Mouse (Mus musculus) telencephalon, adult 2 months (tissue): ENCODE data around the gene Slc25a39.
"Not testable (repeated sequence)": the region's sequence is repeated elsewhere in the genome, so short reads cannot be mapped to it uniquely, and the experiment has no call there.

ENCODE experiments used
- DNase-seq: peaks from one replicate; pipeline ENCODE4 v3.0.0-alpha.2; 2011; ENCODE audit warnings: low read depth, low spot score

Gene Slc25a39

GRCm38 (mm10) chr11:102411704-102412103, 4.0 kb upstream of the Slc25a39 start:
- DNase-seq, result peak; percentile 85

GRCm38 (mm10) chr11:102411061-102411460, 3.3 kb upstream of the Slc25a39 start:
- DNase-seq, result no peak

GRCm38 (mm10) chr11:102410345-102410744, 2.6 kb upstream of the Slc25a39 start:
- not testable (repeated sequence) for DNase-seq

GRCm38 (mm10) chr11:102409795-102410330, 2.1 kb upstream of the Slc25a39 start:
- DNase-seq, result no peak

GRCm38 (mm10) chr11:102408888-102409794, 1.4 kb upstream of the Slc25a39 start:
- no peak for DNase-seq

GRCm38 (mm10) chr11:102408344-102408876, 664 bp upstream of the Slc25a39 start:
- DNase-seq, result peak; percentile 98

GRCm38 (mm10) chr11:102406900-102407833, 579 bp downstream of the Slc25a39 start:
- no peak for DNase-seq

GRCm38 (mm10) chr11:102406401-102406800, 1.3 kb downstream of the Slc25a39 start:
- DNase-seq, result no peak

DNA sequence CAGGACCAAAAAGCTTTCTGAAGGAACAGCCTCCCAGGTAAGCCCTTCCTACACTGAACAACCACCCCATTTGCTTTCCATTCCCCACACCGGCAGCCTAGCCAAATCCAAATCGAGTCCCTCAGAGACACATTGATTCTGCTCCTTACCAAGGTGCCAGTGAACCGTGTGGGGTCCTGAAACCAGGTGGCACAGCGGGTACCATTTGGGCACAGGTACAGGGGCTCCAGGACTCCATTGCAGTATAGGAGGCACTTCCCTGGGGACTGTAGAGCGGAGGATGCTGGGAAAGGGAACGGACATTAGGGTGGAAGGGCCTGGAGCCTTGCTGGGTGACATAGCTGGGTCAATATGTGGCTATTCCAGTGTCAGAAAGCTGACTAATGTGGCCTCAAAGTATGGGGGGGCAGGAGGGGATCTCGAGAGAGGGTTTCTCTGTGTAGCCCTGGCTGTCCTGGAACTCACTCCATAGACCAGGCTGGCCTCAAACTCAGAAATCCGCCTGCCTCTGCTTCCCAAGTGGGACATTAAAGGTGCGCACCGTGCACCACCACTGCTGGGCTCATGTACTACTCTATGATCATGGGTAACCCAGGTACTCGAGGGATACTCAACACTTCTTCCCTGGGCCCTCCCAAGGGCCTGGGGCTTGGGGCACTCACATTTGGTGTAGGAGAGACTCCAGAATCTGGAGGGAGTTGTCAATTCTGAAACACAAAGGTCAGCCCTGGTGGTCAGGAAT, 2.0 kb downstream of the Slc25a39 start:
- no peak for DNase-seq

- no peak for DNase-seq
Measured at GRCm38 (mm10) chr11:102404161-102405010, 3.4 kb downstream of the Slc25a39 start.

GRCm38 (mm10) chr11:102403657-102404056, 4.1 kb downstream of the Slc25a39 start:
- no peak for DNase-seq

DNA sequence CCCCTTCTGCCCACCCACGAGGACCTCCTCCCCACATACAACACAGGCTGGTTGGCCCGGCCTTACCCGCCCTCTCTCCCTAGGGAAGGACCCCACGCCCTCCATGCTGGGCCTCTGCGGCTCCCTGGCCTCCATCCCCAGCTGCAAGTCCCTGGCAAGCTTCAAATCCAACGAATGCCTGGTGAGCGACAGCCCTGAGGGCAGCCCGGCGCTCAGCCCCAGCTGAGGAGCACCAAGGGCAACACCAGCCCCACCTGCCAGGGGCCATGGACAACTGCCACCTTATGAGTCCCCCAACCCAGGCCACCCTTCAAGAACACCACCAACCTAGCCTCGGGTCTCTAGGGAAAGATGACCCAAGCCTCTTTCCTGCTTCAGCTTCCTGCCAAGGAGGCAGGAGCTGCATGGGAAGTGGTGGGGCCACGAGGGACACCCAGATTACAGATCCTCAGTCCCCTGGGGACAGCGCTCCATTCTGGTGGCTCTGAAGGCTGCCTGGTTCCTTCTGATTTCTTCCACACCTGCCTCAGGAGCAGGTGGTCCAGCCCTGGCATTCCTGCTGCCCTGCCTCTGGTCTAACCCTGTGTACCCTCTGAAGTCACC, 5.7 kb downstream of the Slc25a39 start:
- DNase-seq, result no peak

DNA sequence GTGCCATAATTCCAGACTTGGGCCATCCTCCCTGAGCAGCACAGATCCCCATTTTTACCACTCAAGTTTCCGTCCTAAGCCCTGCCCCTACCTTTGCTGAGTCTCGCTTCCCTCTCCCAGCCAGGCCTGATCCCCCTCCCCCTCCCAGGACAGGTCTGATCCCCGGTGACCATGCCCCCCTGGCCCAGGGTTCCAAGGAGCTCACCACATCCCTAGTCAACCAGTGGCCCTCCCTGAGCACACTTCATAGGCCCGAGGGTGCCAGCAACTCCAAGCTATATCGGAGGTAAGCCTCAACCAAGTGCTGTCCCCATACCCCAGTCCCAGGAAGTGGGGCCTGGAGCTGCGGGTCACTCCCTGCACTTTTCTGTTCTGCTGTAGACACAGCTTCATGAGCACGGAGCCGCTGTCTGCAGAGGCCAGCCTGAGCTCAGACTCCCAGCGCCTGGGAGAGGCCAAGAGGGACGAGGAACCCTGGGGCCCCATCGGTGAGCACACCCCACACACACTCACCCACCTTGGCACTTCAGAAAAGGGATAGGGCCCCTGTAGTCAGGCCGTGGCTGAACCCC, 7.1 kb downstream of the Slc25a39 start:
- DNase-seq, result no peak

DNA sequence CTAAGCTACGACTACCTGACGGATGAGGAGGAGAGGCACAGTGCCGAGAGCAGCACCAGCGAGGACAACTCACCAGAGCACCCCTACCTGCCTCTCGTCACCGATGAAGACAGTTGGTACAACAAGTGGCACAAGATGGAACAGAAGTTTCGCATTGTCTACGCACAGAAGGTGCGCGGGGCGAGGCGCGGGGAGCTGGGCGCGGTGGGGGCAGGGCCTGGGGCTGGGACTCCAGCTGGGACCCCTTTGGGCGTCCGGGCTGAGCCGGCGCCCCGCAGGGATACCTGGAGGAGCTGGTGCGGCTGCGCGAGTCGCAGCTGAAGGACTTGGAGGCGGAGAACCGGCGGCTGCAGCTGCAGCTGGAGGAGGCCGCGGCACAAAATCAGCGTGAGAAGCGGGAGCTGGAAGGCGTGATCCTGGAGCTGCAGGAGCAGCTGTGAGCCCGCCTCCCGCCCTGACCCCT, 8.1 kb downstream of the Slc25a39 start:
- no peak for DNase-seq

DNA sequence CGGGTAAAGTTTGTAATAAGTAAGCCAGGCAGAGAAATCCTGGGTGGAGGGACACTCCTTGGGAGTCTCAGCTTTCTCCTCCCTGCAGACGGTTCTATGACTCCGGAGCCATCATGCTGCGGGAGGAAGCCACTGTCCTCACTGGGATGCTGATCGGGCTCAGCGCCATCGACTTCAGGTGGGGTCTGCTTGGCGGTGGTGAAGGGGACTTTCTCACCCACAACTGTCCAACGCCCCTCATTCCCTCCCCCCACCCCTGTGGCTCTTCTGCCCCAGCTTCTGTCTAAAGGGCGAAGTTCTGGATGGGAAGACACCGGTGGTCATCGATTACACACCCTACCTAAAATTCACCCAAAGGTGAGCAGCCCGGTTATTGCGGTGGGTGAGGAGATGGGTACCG, 8.6 kb downstream of the Slc25a39 start:
- DNase-seq, result no peak

DNA sequence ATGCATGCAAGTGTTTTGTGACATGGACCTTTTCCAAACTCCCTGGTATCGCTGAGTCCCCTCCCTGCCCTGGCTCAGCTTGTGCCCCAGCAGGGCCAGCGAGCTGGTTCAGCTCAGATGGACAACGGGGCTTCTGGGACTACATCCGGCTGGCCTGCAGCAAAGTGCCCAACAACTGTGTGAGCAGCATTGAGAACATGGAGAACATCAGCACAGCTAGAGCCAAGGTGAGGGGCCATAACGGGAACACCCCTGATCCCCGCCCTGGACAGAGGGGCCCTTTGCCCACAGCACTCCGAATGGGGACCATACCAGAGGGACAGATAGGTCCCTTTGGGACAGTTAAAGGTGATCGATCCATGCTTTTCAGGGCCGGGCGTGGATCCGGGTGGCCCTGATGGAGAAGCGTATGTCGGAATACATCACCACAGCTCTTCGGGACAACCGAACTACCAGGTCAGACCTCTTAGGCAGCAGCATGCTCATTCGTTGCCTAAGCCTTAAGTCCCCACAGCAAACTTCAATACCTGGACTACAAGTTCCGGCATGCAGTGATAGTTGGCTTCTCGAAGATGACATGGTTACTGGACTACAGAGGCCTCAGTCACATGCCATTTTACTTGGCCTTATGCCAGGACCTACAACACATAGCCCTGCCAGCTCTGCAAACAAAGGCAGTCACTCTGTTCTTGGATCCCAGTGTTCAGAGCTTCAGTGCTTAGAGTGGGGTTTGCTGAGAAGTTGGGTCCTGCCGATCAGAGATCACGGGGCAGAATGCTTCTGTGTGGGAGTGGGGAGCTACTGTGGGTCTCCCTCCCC, 9.5 kb downstream of the Slc25a39 start:
- peak; percentile 79 for DNase-seq

DNA sequence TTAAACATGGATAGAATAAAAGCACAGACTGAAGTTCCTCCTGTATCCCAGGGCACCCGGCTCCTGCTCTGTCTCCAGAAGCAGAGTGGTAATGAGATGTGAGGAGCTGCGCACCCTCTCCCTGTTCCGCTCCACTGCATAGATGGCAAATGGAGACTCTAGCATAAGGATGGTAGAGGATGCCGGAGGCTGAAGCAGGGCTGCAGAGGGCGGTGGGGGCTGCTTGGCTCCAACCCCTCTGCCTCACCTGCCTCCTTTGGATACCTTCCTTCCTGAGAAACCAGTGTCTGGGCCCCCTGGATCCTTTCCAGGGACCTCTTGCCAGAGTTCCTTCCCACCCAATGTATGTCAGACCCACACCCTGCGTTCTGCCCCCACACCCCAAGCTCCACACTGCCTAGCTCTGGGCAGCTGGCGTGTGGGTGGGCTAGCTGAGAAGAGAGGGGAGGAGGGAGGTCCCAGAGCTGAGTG, 11.0 kb downstream of the Slc25a39 start:
- DNase-seq, result no peak

DNA sequence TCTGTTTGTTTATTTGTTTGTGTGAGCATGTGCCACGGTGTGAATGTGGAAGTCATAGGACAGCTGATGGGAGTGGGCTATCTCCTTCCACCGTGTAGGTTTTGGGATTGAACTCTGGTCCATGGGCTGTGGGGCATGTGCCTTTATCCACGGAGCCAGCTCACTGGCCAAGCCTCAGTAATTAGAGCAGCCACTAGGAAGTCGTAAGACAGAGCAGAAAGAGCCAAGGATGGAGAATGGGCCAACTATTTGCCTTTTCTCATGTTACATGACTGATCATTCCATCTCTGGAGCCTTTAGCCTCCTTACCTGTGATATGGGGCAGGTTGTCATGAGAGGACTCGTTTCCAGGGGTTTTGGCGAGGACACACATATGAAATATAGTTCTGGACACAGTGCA, 11.5 kb downstream of the Slc25a39 start:
- DNase-seq, result no peak
